Mouse (Mus musculus): ENCODE measurements around the gene Snrpc. TPM values are rescaled to one million over a fixed set of nuclear protein-coding genes. Genes with fewer than 3 reads are reported as not detected.

The Snrpc gene
- polyA plus RNA-seq, 1 experiment from 2014 or later: 125 TPM

GRCm38 (mm10) chr17:27830411-27830810 lies 7.5 kb upstream of the Snrpc start:
- Histone ChIP-seq H3K27ac (replicated peaks) (no peak overlapping the region), H3K27me3 (peaks cover 25% of the 10 kb centered on the region; the same call in 1 of the 2 replicates), H3K9me3 (replicated peaks) (no peaks in the 10 kb centered on the region), H3K4me1 (replicated peaks) (peaks cover 17% of the 10 kb centered on the region), H3K36me3 (replicated peaks) (no peaks in the 10 kb centered on the region), H3K4me3 (replicated peaks) (no peak overlapping the region), H3K9ac (no peak overlapping the region), H3K4me2 (no peak overlapping the region)
- WGBS (ENCODE audit: insufficient replicate concordance): 40% methylated on average over 7 of the region's 7 CpGs
- no peak for ATAC-seq (ENCODE audit: insufficient read depth)

- Histone ChIP-seq H3K36me3 (replicated peaks) (peaks cover 27% of the 10 kb centered on the region), H3K4me2 (peak overlapping the region; percentile 76), H3K9me3 (replicated peaks) (no peaks in the 10 kb centered on the region), H3K4me3 (replicated peaks) (peak overlapping the region; percentile 84), H3K27ac (replicated peaks) (peak overlapping the region; percentile 76), H3K27me3 (0 out of 2 replicates have a peak, but pooled peaks cover 3% of the 10 kb centered on the region), H3K9ac (peak overlapping the region; percentile 78), H3K4me1 (replicated peaks) (peaks cover 19% of the 10 kb centered on the region)
- ATAC-seq (ENCODE audit: insufficient read depth): peak; percentile 97
- 2% methylated on average over 35 of the region's 35 CpGs for WGBS (ENCODE audit: insufficient replicate concordance)
Measured at GRCm38 (mm10) chr17:27839469-27840252, 1.7 kb downstream of the Snrpc start.

- 69% methylated on average over 1 of the region's 1 CpGs for WGBS (ENCODE audit: insufficient replicate concordance)
- Histone ChIP-seq H3K9me3 (replicated peaks) (no peaks in the 10 kb centered on the region), H3K36me3 (replicated peaks) (peaks cover 95% of the 10 kb centered on the region), H3K27ac (replicated peaks) (no peak overlapping the region), H3K4me2 (no peak overlapping the region), H3K4me3 (replicated peaks) (no peak overlapping the region), H3K4me1 (replicated peaks) (0 out of 2 replicates have a peak, but pooled peaks cover 3% of the 10 kb centered on the region), H3K27me3 (no peaks in the 10 kb centered on the region), H3K9ac (no peak overlapping the region)
- ATAC-seq (ENCODE audit: insufficient read depth): no peak
Measured at GRCm38 (mm10) chr17:27848351-27848750, 10.4 kb downstream of the Snrpc start.

- peaks cover 80% of the 10 kb centered on the region for H3K36me3 ChIP-seq (replicated peaks)
- no peak overlapping the region for H3K9ac ChIP-seq
- no peak overlapping the region for H3K4me2 ChIP-seq
- H3K9me3 ChIP-seq (replicated peaks): no peaks in the 10 kb centered on the region
- peaks cover 8% of the 10 kb centered on the region for H3K4me1 ChIP-seq (replicated peaks)
- H3K27ac ChIP-seq (replicated peaks): 0 out of 2 replicates have a peak overlapping the region, but pooled peaks have one; percentile 14
- no peaks in the 10 kb centered on the region for H3K27me3 ChIP-seq
- ATAC-seq (ENCODE audit: insufficient read depth): no peak
- no peak overlapping the region for H3K4me3 ChIP-seq (replicated peaks)
- 29% methylated on average over 3 of the region's 3 CpGs for WGBS (ENCODE audit: insufficient replicate concordance)
Measured at GRCm38 (mm10) chr17:27851076-27851475, 13.1 kb downstream of the Snrpc start.

GRCm38 (mm10) chr17:27856265-27856797 lies 18.4 kb downstream of the Snrpc start, which contains the start of gene Uhrf1bp1:
Gene Uhrf1bp1, plus strand, starts transcription at chr17:27856441.
- ATAC-seq (ENCODE audit: insufficient read depth): peak; percentile 77

GRCm38 (mm10) chr17:27856798-27857648 lies 19.1 kb downstream of the Snrpc start:
- H3K27me3 ChIP-seq: no peaks in the 10 kb centered on the region
- H3K9me3 ChIP-seq (replicated peaks): no peaks in the 10 kb centered on the region
- H3K4me3 ChIP-seq (replicated peaks): peak overlapping the region; percentile 90
- H3K4me2 ChIP-seq: peak overlapping the region; percentile 99
- peak overlapping the region; percentile 86 for H3K9ac ChIP-seq
- ATAC-seq (ENCODE audit: insufficient read depth): peak; percentile 67
- peaks cover 51% of the 10 kb centered on the region for H3K4me1 ChIP-seq (replicated peaks)
- peaks cover 23% of the 10 kb centered on the region for H3K36me3 ChIP-seq (replicated peaks)
- H3K27ac ChIP-seq (replicated peaks): peak overlapping the region; percentile 88
- WGBS (ENCODE audit: insufficient replicate concordance): 2% methylated on average over 52 of the region's 52 CpGs

More at GRCm38 (mm10) chr17:27856265-27856797, 18.4 kb downstream of the Snrpc start, which contains the start of gene Uhrf1bp1:
- Histone ChIP-seq H3K27me3 (no peaks in the 10 kb centered on the region), H3K9ac (peak within 1 kb of the TSS; percentile 86), H3K27ac (replicated peaks) (peak within 1 kb of the TSS; percentile 88), H3K4me2 (peak within 1 kb of the TSS; percentile 99), H3K36me3 (replicated peaks) (peaks cover 28% of the 10 kb centered on the region), H3K4me1 (replicated peaks) (peaks cover 51% of the 10 kb centered on the region), H3K4me3 (replicated peaks) (peak within 1 kb of the TSS; percentile 90), H3K9me3 (replicated peaks) (no peaks in the 10 kb centered on the region)
- under 1% methylated on average over 54 of the region's 54 CpGs for WGBS (ENCODE audit: insufficient replicate concordance)

- Histone ChIP-seq H3K36me3 (replicated peaks) (peaks cover 15% of the 10 kb centered on the region), H3K9me3 (replicated peaks) (no peaks in the 10 kb centered on the region), H3K4me2 (peak overlapping the region; percentile 99), H3K4me1 (replicated peaks) (peaks cover 51% of the 10 kb centered on the region), H3K27ac (replicated peaks) (peak overlapping the region; percentile 88), H3K9ac (peak overlapping the region; percentile 86), H3K27me3 (no peaks in the 10 kb centered on the region), H3K4me3 (replicated peaks) (peak overlapping the region; percentile 90)
- 21% methylated on average over 11 of the region's 11 CpGs for WGBS (ENCODE audit: insufficient replicate concordance)
- ATAC-seq (ENCODE audit: insufficient read depth): peak; percentile 9; the same call in 1 of the 2 replicates
Measured at GRCm38 (mm10) chr17:27857649-27858475, 19.9 kb downstream of the Snrpc start.

GRCm38 (mm10) chr17:27859131-27859530 lies 21.2 kb downstream of the Snrpc start:
- peak; percentile 56 for ATAC-seq (ENCODE audit: insufficient read depth)
- Histone ChIP-seq H3K4me2 (peak overlapping the region; percentile 99), H3K9me3 (replicated peaks) (no peaks in the 10 kb centered on the region), H3K9ac (peak overlapping the region; percentile 2; the same call in 1 of the 2 replicates), H3K36me3 (replicated peaks) (peaks cover 3% of the 10 kb centered on the region; the same call in 1 of the 2 replicates), H3K27ac (replicated peaks) (peak overlapping the region; percentile 88), H3K27me3 (no peaks in the 10 kb centered on the region), H3K4me3 (replicated peaks) (no peak overlapping the region; the same call in 1 of the 2 replicates), H3K4me1 (replicated peaks) (peaks cover 51% of the 10 kb centered on the region)
- WGBS (ENCODE audit: insufficient replicate concordance): 17% methylated on average over 2 of the region's 2 CpGs

GRCm38 (mm10) chr17:27865461-27865860 lies 27.5 kb downstream of the Snrpc start:
- WGBS (ENCODE audit: insufficient replicate concordance): 59% methylated on average over 2 of the region's 2 CpGs
- ATAC-seq (ENCODE audit: insufficient read depth): no peak

GRCm38 (mm10) chr17:27866737-27867136 lies 28.8 kb downstream of the Snrpc start:
- no peak for ATAC-seq (ENCODE audit: insufficient read depth)
- 80% methylated on average over 4 of the region's 4 CpGs for WGBS (ENCODE audit: insufficient replicate concordance)
- no peaks in the 10 kb centered on the region for H3K9me3 ChIP-seq (replicated peaks)

More at GRCm38 (mm10) chr17:27865461-27865860, 27.5 kb downstream of the Snrpc start:
- Histone ChIP-seq H3K4me3 (replicated peaks) (no peak overlapping the region), H3K4me1 (replicated peaks) (peaks cover 20% of the 10 kb centered on the region), H3K9ac (no peak overlapping the region), H3K4me2 (no peak overlapping the region), H3K9me3 (replicated peaks) (no peaks in the 10 kb centered on the region), H3K27ac (replicated peaks) (no peak overlapping the region), H3K36me3 (replicated peaks) (0 out of 2 replicates have a peak, but pooled peaks cover 6% of the 10 kb centered on the region), H3K27me3 (no peaks in the 10 kb centered on the region)

More at GRCm38 (mm10) chr17:27866737-27867136, 28.8 kb downstream of the Snrpc start:
- Histone ChIP-seq H3K4me3 (replicated peaks) (no peak overlapping the region), H3K36me3 (replicated peaks) (0 out of 2 replicates have a peak, but pooled peaks cover 6% of the 10 kb centered on the region), H3K4me2 (no peak overlapping the region), H3K4me1 (replicated peaks) (peaks cover 14% of the 10 kb centered on the region), H3K9ac (no peak overlapping the region), H3K27me3 (no peaks in the 10 kb centered on the region), H3K27ac (replicated peaks) (no peak overlapping the region)
